Mouse (Mus musculus) layer of hippocampus, adult 9-10 months (tissue): ENCODE data around the gene Trir.

Experiments used
- DNase-seq: peaks from one replicate; pipeline ENCODE4 v3.0.0; 2022; ENCODE audit warnings: low spot score

The Trir gene

DNA sequence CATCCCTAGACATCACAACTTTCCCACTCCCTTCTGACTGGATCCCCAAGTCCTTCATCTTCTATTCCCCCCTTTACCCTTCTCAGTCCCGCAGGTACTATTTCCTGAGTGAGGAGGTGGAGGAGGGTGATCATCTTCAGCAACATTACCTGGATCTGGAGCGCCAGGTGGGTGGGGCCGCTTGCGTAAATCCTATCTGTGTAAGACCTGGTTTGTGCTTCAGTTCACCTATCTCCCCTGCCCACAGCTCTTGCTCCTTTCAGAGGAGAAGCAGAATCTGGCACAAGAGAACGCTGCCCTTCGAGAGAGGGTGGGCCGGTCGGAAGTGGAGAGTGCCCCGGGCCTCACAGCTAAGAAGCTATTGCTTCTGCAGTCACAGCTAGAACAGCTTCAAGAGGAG is 32.2 kb upstream of the Trir start:
- no peak for DNase-seq

DNA sequence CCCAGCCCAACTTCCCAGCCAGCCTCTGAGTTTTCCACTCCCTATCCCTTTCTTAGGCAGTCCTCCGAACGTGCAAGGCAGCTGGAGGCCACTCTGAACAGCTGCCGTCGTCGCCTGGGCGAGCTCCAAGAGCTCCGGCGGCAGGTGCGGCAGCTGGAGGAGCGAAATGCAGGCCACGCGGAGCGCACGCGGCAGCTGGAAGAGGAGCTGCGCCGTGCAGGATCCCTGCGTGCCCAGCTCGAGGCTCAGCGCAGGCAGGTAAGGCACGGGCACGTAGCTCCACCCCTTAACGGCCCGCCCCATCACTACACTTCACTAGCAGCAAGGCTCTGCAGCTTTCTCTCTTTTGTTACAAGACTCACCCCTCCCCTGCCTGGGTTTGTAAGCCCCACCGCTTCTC is 30.9 kb upstream of the Trir start:
- no peak for DNase-seq

GRCm38 (mm10) chr8:84996978-84997377 is 29.6 kb upstream of the Trir start:
- no peak for DNase-seq

DNA sequence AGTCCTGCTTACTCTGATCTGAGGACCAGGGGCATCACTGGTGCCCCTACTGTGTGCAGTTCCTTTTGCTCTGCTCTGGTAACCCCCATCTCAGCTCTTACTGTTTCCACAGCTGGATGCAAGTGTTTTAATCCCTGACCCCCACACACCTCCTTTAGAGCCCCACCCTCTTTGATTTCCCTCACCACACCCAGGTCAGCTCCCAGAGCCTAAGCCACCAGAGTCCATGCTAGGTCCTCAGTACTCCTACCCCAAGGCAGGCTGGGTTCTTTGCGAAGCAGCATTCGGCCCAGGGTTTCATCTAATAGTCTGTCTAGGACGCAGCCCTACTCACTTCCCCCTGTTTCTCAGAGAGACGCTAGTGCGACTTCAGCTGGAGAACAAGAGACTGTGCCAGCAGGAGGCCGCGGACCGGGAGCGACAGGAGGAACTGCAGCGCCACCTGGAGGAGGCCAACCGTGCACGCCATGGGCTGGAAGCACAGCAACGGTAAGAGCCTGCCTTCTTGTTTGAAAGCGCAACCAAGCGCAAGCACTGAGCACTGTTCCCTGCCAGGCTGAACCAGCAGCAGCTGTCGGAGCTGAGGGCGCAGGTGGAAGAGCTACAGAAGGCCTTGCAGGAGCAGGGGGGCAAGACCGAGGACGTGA is 28.9 kb upstream of the Trir start:
- no peak for DNase-seq

DNA sequence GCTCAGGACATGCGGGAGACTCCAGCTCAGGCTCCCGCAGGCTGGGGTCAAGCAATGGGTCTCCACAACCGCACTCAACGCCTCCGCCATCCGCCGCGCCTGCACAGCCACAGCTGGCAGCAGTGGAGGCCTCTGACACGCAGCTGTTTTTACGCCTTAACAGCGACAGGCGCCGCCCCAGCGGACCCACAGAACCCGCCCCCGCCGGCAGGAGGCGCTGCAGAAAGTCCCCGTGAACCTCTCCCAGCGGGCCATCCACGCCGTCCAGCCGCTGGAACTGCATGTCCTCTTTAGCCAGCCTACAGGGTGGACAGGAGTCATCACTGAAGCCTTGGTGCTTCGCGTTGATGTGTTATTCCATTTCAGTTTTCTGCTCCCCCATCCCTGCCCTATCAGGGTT is 18.9 kb upstream of the Trir start:
- DNase-seq, result no peak

- no peak for DNase-seq
Observed at GRCm38 (mm10) chr8:85011242-85011641, 15.4 kb upstream of the Trir start.

DNA sequence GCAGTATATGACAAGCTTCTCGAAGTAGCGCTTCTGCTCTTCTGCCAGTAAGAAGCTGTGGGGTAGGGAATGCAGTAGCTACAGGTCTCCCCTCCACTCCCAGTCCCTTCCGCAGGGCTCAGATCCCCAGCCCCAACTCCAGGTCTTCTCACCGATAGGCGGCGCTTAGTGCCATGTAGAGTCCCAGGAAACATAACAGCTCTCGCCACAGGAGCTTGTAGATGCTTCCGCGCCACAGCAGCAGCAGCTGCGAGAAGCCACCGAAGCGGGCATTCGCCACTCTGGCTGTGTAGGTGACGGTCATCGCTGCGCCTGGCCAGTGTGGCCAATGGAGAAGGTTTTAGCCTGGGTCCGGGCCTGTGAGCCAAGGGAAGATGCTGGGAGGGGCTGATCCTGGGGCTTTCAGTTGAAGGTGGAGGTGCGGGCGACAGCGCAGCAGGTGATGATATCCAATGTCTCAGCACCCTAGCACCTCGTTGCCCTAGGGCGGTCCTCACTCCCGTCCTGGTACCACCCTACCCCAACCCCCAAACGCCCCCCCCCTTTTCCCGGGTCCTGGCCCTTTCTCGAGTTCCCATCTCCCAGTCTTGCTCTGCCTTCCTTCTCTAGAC is 13.3 kb upstream of the Trir start:
- no peak for DNase-seq

GRCm38 (mm10) chr8:85014431-85014830 is 12.2 kb upstream of the Trir start, which contains the start of gene Best2:
Best2 (minus strand) TSS chr8:85014531.
- DNase-seq, result no peak

DNA sequence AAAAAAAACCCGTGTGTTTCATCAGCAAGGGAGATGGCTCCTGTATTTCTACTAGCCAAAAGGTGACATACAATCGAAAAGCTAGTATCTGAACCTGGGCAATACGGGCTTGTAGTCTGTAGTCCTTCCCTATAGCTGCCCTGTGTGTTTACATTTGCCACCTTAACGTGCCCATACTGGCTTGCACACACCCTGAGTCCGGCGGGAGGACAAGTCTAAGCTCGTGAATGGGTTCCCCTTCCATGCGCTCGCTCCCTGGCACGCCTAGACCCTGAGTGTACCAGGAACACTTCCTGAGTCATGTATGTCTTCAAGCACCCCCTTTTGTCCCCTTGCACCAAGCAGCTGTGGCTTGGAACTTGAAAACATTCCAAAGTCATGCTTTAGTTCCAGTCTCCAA is 9.9 kb upstream of the Trir start:
- DNase-seq, result no peak

GRCm38 (mm10) chr8:85017209-85017608 is 9.4 kb upstream of the Trir start:
- DNase-seq, result no peak

GRCm38 (mm10) chr8:85021514-85022055 is 5.0 kb upstream of the Trir start:
- no peak for DNase-seq

- DNase-seq, result no peak
Observed at GRCm38 (mm10) chr8:85023846-85024245, 2.8 kb upstream of the Trir start.

GRCm38 (mm10) chr8:85025098-85025932 is 1.3 kb upstream of the Trir start, which contains the start of gene Asna1:
Asna1 (minus strand) TSS chr8:85025281.
- peak; percentile 88 for DNase-seq

DNA sequence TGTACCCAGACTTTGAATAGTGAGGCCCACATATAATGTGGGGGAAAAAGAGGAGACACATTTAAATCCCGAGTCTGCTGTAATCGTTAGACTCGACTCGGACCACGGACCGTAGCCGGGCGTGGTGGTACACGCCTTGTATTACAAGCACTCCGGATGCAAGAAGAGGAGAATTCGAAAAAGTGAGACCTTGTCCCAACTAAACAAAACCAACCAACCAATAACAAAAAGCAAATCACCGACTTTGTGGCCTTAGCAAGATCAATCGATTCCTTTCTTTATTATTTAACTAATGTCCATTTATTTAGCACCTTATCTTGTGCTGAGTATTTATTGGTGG is 863 bp downstream of the Trir start:
- DNase-seq, result no peak

- DNase-seq, result no peak
Observed at GRCm38 (mm10) chr8:85027922-85028321, 1.3 kb downstream of the Trir start.

DNA sequence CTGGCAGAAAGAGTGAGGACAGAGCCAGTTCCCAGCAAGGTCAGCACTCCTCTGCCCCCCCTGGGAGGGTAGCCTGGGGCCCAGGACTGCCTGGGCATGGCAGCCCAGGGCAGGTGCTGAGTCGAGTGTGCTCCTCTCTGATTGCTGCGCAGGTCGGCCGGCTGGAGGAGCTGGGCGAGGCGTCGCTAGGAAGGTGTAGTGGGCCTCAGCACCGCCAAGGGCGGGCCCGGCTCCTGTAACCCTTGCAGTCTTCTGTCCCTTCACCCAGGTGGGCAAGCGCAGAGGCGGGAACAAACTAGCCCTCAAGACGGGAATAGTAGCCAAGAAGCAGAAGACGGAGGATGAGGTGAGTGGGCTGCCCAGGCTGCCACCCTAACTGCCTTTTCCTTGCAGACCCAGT is 2.6 kb downstream of the Trir start:
- DNase-seq, result no peak

DNA sequence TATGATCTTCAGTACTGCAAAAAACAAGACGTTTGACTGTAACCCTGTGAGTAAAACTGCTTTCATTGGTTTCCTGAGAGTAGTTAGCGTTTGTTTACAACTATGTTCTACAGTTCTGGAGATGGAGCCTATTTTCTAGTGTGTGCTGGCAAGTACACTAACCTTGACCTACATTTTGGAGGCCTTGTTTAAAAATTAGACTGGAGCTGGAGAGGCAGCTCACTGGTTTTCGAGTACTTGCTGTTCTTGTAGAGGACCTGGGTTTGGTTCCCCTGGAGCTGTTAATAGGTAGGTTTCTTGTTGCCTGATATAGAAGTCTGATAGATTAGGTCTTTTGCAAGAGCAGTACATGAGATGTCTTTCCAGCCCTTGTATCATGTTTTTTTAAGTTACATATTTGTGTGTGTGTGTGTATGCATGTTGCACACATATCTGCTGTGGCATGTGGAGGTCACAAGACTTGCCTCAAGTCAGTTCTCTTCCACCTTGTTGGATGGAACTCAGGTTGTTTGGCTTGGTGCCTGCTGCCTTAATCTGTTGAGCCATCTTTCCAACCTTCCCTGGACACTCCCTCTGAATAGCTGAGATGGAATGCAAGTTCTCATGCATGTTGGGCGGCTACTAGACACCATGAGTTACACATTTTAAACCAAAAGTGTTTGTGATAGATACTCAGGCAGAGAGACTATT is 6.1 kb downstream of the Trir start:
- no peak for DNase-seq

GRCm38 (mm10) chr8:85033867-85034266 is 7.2 kb downstream of the Trir start:
- no peak for DNase-seq

- peak; percentile 52 for DNase-seq
Observed at GRCm38 (mm10) chr8:85034764-85035163, 8.1 kb downstream of the Trir start.

GRCm38 (mm10) chr8:85035165-85035727 is 8.6 kb downstream of the Trir start:
- DNase-seq, result no peak

GRCm38 (mm10) chr8:85035728-85036310 is 9.2 kb downstream of the Trir start:
- DNase-seq, result no peak

DNA sequence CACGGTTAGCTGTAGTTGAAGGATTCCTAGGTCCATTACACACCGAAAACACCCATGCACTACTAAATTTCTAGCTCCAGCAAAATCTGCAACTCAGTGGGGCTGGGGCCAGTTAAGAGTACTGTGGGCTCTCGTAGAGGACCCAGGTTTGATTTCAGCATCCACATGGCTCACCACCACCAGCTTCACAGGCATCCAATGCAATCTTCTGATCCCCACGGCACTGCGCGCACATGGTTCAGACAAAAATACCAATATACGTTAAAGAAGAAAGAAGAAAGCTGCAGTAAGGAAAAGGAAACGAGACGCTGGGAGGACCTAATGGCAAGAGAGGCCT is 9.7 kb downstream of the Trir start:
- no peak for DNase-seq
